14 mouse cellular contexts compared by ENCODE assay signal in the genomic region with DNA sequence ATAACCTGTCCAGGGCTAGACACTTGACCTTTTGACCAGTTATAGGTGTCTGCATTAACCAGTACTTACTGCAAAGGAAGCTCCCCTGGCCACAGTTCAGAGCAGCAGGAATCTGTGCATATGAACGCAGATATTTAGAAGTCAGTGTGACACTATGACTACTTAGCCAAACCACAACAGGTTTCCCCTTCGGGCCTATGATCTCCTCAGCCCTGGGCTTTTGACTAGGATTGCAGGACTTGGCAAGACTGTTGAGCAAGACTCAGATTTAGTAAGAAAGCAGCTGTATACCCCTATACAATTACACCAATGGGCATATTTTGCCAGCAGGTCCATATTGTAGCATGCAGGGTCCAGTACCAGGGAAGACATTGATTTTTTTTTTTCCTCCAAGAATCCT. TPM values are rescaled to one million over a fixed set of nuclear protein-coding genes. Genes with fewer than 3 reads are reported as not detected.
A peak's percentile ranks its signal among the peaks of the same experiment; 100 is the strongest.
DNase-seq lines count a peak whose midpoint lies in the region; ATAC-seq and TF ChIP-seq lines count a peak whose summit lies in the region.
"Had no signal": no experiment of that assay in that cellular context is flagged by ENCODE, and none has a peak within 500 bp of the region (broad histone marks: within the 10 kb centered on the region; RNA-seq: fewer than 3 reads in every experiment).

No protein-coding gene starts in this region.

- 0 out of 2 replicates have a peak, but pooled peaks have one; percentile 12 for ATAC-seq in midbrain, embryonic 12.5 days (ENCODE audit: low FRiP score, low read depth)
- ATAC-seq in midbrain, embryonic 15.5 days (replicated peaks) = no peak
- peak; percentile 44 for ATAC-seq in granulocyte monocyte progenitor cell, adult 5-6 weeks (replicated peaks; ENCODE audit: poor library complexity, severe bottlenecking)
- no peak for ATAC-seq in liver, postnatal 0 days
- ATAC-seq: forebrain, postnatal 0 days had no signal

- H3K4me1 ChIP-seq in midbrain, embryonic 12.5 days = no peaks in the 10 kb centered on the region
- H3K4me1 ChIP-seq in midbrain, embryonic 15.5 days = no peaks in the 10 kb centered on the region
- no peaks in the 10 kb centered on the region; the same call in 1 of the 2 replicates for H3K4me1 ChIP-seq in liver, postnatal 0 days (ENCODE audit: insufficient read depth)
- H3K4me1 ChIP-seq: heart, embryonic 13.5 days; hindbrain, embryonic 12.5 days; hindbrain, embryonic 15.5 days had no signal

- no peak overlapping the region for H3K4me3 ChIP-seq in midbrain, embryonic 12.5 days
- H3K4me3 ChIP-seq in midbrain, embryonic 15.5 days = no peak overlapping the region
- no peak overlapping the region for H3K4me3 ChIP-seq in liver, postnatal 0 days (ENCODE audit: low read depth, low read length)
- H3K4me3 ChIP-seq: embryonic facial prominence, embryonic 12.5 days; embryonic facial prominence, embryonic 15.5 days; gastrocnemius, adult 2 months; heart, embryonic 13.5 days; hindbrain, embryonic 12.5 days; hindbrain, embryonic 15.5 days had no signal

- H3K36me3 ChIP-seq in midbrain, embryonic 12.5 days = no peaks in the 10 kb centered on the region
- H3K36me3 ChIP-seq in midbrain, embryonic 15.5 days (replicated peaks) = no peaks in the 10 kb centered on the region
- no peaks in the 10 kb centered on the region for H3K36me3 ChIP-seq in liver, postnatal 0 days (replicated peaks; ENCODE audit: insufficient read depth, low read length)
- H3K36me3 ChIP-seq: embryonic facial prominence, embryonic 12.5 days; embryonic facial prominence, embryonic 15.5 days; heart, embryonic 13.5 days; hindbrain, embryonic 12.5 days; hindbrain, embryonic 15.5 days had no signal

- H3K27ac ChIP-seq in midbrain, embryonic 12.5 days (replicated peaks) = no peak overlapping the region
- H3K27ac ChIP-seq in midbrain, embryonic 15.5 days = no peak overlapping the region
- H3K27ac ChIP-seq in liver, postnatal 0 days (ENCODE audit: low read depth) = no peak overlapping the region
- H3K27ac ChIP-seq: embryonic facial prominence, embryonic 12.5 days; embryonic facial prominence, embryonic 15.5 days; gastrocnemius, adult 2 months; heart, embryonic 13.5 days; hindbrain, embryonic 12.5 days; hindbrain, embryonic 15.5 days had no signal

- 81% methylated on average over 2 of the region's 2 CpGs for WGBS in midbrain, embryonic 12.5 days
- WGBS in midbrain, embryonic 15.5 days = 89% methylated on average over 2 of the region's 2 CpGs
- WGBS in liver, postnatal 0 days (ENCODE audit: insufficient replicate concordance) = 66% methylated on average over 2 of the region's 2 CpGs

- DNase-seq in A20 (ENCODE audit: low read depth, low spot score) = peak; percentile 27
- no peak for DNase-seq in thymus, postnatal 0 days (ENCODE audit: low spot score)
- DNase-seq in liver, postnatal 0 days = no peak

- no peak for TF ChIP-seq EP300 in liver, postnatal 0 days (IDR thresholded peaks at IDR 0.05; ENCODE audit: low read depth)

- H3K9me3 ChIP-seq in midbrain, embryonic 12.5 days = no peaks in the 10 kb centered on the region
- no peaks in the 10 kb centered on the region for H3K9me3 ChIP-seq in midbrain, embryonic 15.5 days
- H3K9me3 ChIP-seq in liver, postnatal 0 days (ENCODE audit: low read length) = no peaks in the 10 kb centered on the region
- H3K9me3 ChIP-seq: embryonic facial prominence, embryonic 12.5 days; embryonic facial prominence, embryonic 15.5 days; heart, embryonic 13.5 days; hindbrain, embryonic 12.5 days; hindbrain, embryonic 15.5 days had no signal

- no peak for TF ChIP-seq CTCF in liver, postnatal 0 days (IDR thresholded peaks at IDR 0.05; ENCODE audit: low read depth)

- H3K4me2 ChIP-seq in midbrain, embryonic 12.5 days (replicated peaks) = no peak overlapping the region
- no peak overlapping the region for H3K4me2 ChIP-seq in midbrain, embryonic 15.5 days
- H3K4me2 ChIP-seq in liver, postnatal 0 days (ENCODE audit: low read depth, low read length) = no peak overlapping the region
- H3K4me2 ChIP-seq: embryonic facial prominence, embryonic 12.5 days; embryonic facial prominence, embryonic 15.5 days; heart, embryonic 13.5 days; hindbrain, embryonic 12.5 days; hindbrain, embryonic 15.5 days had no signal

- no peaks in the 10 kb centered on the region for H3K27me3 ChIP-seq in midbrain, embryonic 12.5 days
- H3K27me3 ChIP-seq in midbrain, embryonic 15.5 days (replicated peaks) = no peaks in the 10 kb centered on the region
- H3K27me3 ChIP-seq in liver, postnatal 0 days (ENCODE audit: insufficient read depth, low read length) = no peaks in the 10 kb centered on the region
- H3K27me3 ChIP-seq: embryonic facial prominence, embryonic 12.5 days; embryonic facial prominence, embryonic 15.5 days; heart, embryonic 13.5 days; hindbrain, embryonic 12.5 days; hindbrain, embryonic 15.5 days had no signal

- no peak overlapping the region for H3K9ac ChIP-seq in midbrain, embryonic 12.5 days (replicated peaks)
- no peak overlapping the region for H3K9ac ChIP-seq in midbrain, embryonic 15.5 days
- no peak overlapping the region for H3K9ac ChIP-seq in liver, postnatal 0 days (replicated peaks)
- H3K9ac ChIP-seq: embryonic facial prominence, embryonic 12.5 days; embryonic facial prominence, embryonic 15.5 days; forebrain, postnatal 0 days; heart, embryonic 13.5 days; hindbrain, embryonic 12.5 days; hindbrain, embryonic 15.5 days had no signal

RNA-seq across cellular contexts. Expression of a gene that starts 38.5 kb away (rescaled TPM):
- 3.5 and 4.0 TPM in 2 replicates for polyA plus RNA-seq in midbrain, embryonic 12.5 days (2016; fragmentation: Nextera tagmentation; extraction: Ambion mirVana)
- 6.3 and 6.8 TPM in 2 replicates for polyA plus RNA-seq in midbrain, embryonic 15.5 days (2015; fragmentation: Nextera tagmentation; extraction: Ambion mirVana)
- total RNA-seq in granulocyte monocyte progenitor cell, adult 5-6 weeks (2014; fragmentation: Nextera tagmentation) = not detected in 2 replicates
- total RNA-seq in granulocyte monocyte progenitor cell, adult 5-6 weeks (2017) = not detected in 2 replicates
- 2.9 and 3.3 TPM in 2 replicates for polyA plus RNA-seq in thymus, postnatal 0 days (2015; fragmentation: Nextera tagmentation; extraction: Ambion mirVana)
- polyA plus RNA-seq in liver, postnatal 0 days (2015; fragmentation: Nextera tagmentation; extraction: Ambion mirVana) = 10.3 and 15.8 TPM in 2 replicates
- total RNA-seq: MEL had no signal

RNA-seq across cellular contexts. Expression of a gene that starts 44.3 kb away (rescaled TPM):
- 2.7 and 2.9 TPM in 2 replicates for polyA plus RNA-seq in midbrain, embryonic 12.5 days (2016; fragmentation: Nextera tagmentation; extraction: Ambion mirVana)
- 1.2 and 1.3 TPM in 2 replicates for polyA plus RNA-seq in midbrain, embryonic 15.5 days (2015; fragmentation: Nextera tagmentation; extraction: Ambion mirVana)
- total RNA-seq in granulocyte monocyte progenitor cell, adult 5-6 weeks (2014; fragmentation: Nextera tagmentation) = 2.4 and 4.1 TPM in 2 replicates
- total RNA-seq in granulocyte monocyte progenitor cell, adult 5-6 weeks (2017) = 0.82 and 1.3 TPM in 2 replicates
- 2.2 and 2.4 TPM in 2 replicates for polyA plus RNA-seq in thymus, postnatal 0 days (2015; fragmentation: Nextera tagmentation; extraction: Ambion mirVana)
- 30.3 and 33.0 TPM in 2 replicates for polyA plus RNA-seq in liver, postnatal 0 days (2015; fragmentation: Nextera tagmentation; extraction: Ambion mirVana)
- total RNA-seq: MEL had no signal

Comparison
In these comparisons a context has a peak if more than half of its experiments do, and no peak if none do; other contexts are left out.
1. ATAC-seq: peak in midbrain, embryonic 12.5 days (single experiment) and granulocyte monocyte progenitor cell, adult 5-6 weeks (single experiment); none in midbrain, embryonic 15.5 days (single experiment) and liver, postnatal 0 days (single experiment).